Mouse (Mus musculus) ES-Bruce4 (cell line): ENCODE measurements at regions not wholly inside any gene's neighbourhood (a gene's known extent, or its start where the extent isn't known, plus 50 kb on each side); places are given as distances from the start of the nearest gene placed in this dataset.
A peak's percentile ranks its signal among the peaks of the same experiment; 100 is the strongest.

Experiments used
- H3K27ac ChIP-seq: 2 replicates; pipeline ENCODE4 v1.5.1; 2012; ENCODE audit warnings: low read length, inconsistent platforms; ENCODE audit not compliant: insufficient read depth
- H3K27me3 ChIP-seq: 2 replicates; pipeline ENCODE4 v1.6.1; 2012; ENCODE audit warnings: mild to moderate bottlenecking, low read length, inconsistent platforms; ENCODE audit not compliant: control insufficient read depth, poor library complexity, insufficient read depth, severe bottlenecking
- H3K36me3 ChIP-seq: 2 replicates; pipeline ENCODE4 v1.6.1; 2012; ENCODE audit warnings: inconsistent platforms, mild to moderate bottlenecking, low read length, moderate library complexity; ENCODE audit not compliant: control insufficient read depth, poor library complexity, insufficient read depth, severe bottlenecking
- H3K4me1 ChIP-seq: one replicate; pipeline ENCODE4 v1.8.1; 2011; ENCODE audit warnings: low read length; ENCODE audit not compliant: control insufficient read depth, insufficient read depth
- H3K4me3 ChIP-seq: 2 replicates; pipeline ENCODE4 v1.5.1; 2011; ENCODE audit warnings: low read depth, mild to moderate bottlenecking, low read length
- H3K9ac ChIP-seq: 2 replicates; pipeline ENCODE4 v1.6.1; 2012; ENCODE audit warnings: low read depth, mild to moderate bottlenecking, inconsistent platforms; ENCODE audit not compliant: poor library complexity, severe bottlenecking
- H3K9me3 ChIP-seq: replicated peaks from 2 replicates; pipeline ENCODE4 v1.6.1; 2012; ENCODE audit warnings: mild to moderate bottlenecking, low read length, inconsistent platforms; ENCODE audit not compliant: control insufficient read depth, poor library complexity, insufficient read depth, severe bottlenecking
- CTCF ChIP-seq: IDR thresholded peaks from one replicate; pipeline ENCODE4 v1.8.1; 2011; ENCODE audit warnings: low read depth, low read length
- EP300 ChIP-seq: IDR thresholded peaks from 2 replicates; pipeline ENCODE4 v1.6.1; 2011; ENCODE audit warnings: low read depth, low read length; ENCODE audit not compliant: insufficient read depth
- POLR2A ChIP-seq: IDR thresholded peaks from one replicate; pipeline ENCODE4 v1.8.1; 2011; ENCODE audit warnings: low read length; ENCODE audit not compliant: insufficient read depth

- Histone ChIP-seq H3K27ac (no peak overlapping the region), H3K9ac (no peak overlapping the region), H3K27me3 (no peaks in the 10 kb centered on the region; the same call in 1 of the 2 replicates), H3K4me1 (no peaks in the 10 kb centered on the region), H3K4me3 (peak overlapping the region; percentile 28), H3K36me3 (no peaks in the 10 kb centered on the region), H3K9me3 (no peaks in the 10 kb centered on the region)
- TF ChIP-seq CTCF: no peak
- TF ChIP-seq EP300: no peak
- TF ChIP-seq POLR2A: no peak
These were observed 120.9 kb upstream of the Lrig3 start for GRCm38 (mm10) chr10:125845014-125845514.

- no peaks in the 10 kb centered on the region for H3K4me1 ChIP-seq
- no peak overlapping the region for H3K27ac ChIP-seq
- no peaks in the 10 kb centered on the region; the same call in 1 of the 2 replicates for H3K27me3 ChIP-seq
- no peak overlapping the region for H3K9ac ChIP-seq
- no peaks in the 10 kb centered on the region for H3K36me3 ChIP-seq
- TF ChIP-seq CTCF (no peak), POLR2A (no peak), EP300 (no peak)
- H3K9me3 ChIP-seq: no peaks in the 10 kb centered on the region
- H3K4me3 ChIP-seq: no peak overlapping the region
These were observed 115.6 kb upstream of the Lrig3 start for GRCm38 (mm10) chr10:125850370-125850769.

- Histone ChIP-seq H3K36me3 (no peaks in the 10 kb centered on the region), H3K9ac (no peak overlapping the region), H3K9me3 (no peaks in the 10 kb centered on the region; the same call in 1 of the 2 replicates), H3K4me3 (no peak overlapping the region), H3K27me3 (no peaks in the 10 kb centered on the region; the same call in 1 of the 2 replicates), H3K4me1 (no peaks in the 10 kb centered on the region), H3K27ac (no peak overlapping the region)
- TF ChIP-seq EP300: no peak
- no peak for TF ChIP-seq CTCF
- no peak for TF ChIP-seq POLR2A
These were observed 104.2 kb upstream of the Lrig3 start for GRCm38 (mm10) chr10:125861734-125862133.

GRCm38 (mm10) chr10:125866346-125866745, 99.6 kb upstream of the Lrig3 start:
- Histone ChIP-seq H3K36me3 (no peaks in the 10 kb centered on the region), H3K27ac (no peak overlapping the region), H3K9ac (no peak overlapping the region)

GRCm38 (mm10) chr10:125884563-125884962, 81.4 kb upstream of the Lrig3 start:
- H3K27ac ChIP-seq: no peak overlapping the region
- no peak overlapping the region for H3K4me3 ChIP-seq
- no peaks in the 10 kb centered on the region for H3K9me3 ChIP-seq
- H3K9ac ChIP-seq: no peak overlapping the region
- H3K36me3 ChIP-seq: no peaks in the 10 kb centered on the region
- H3K4me1 ChIP-seq: no peaks in the 10 kb centered on the region
- TF ChIP-seq CTCF (no peak), POLR2A (no peak), EP300 (no peak)
- H3K27me3 ChIP-seq: no peaks in the 10 kb centered on the region

More at GRCm38 (mm10) chr10:125866346-125866745, 99.6 kb upstream of the Lrig3 start:
- Histone ChIP-seq H3K4me1 (no peaks in the 10 kb centered on the region), H3K27me3 (no peaks in the 10 kb centered on the region; the same call in 1 of the 2 replicates), H3K4me3 (no peak overlapping the region), H3K9me3 (no peaks in the 10 kb centered on the region; the same call in 1 of the 2 replicates)
- TF ChIP-seq EP300: no peak
- TF ChIP-seq POLR2A: no peak
- TF ChIP-seq CTCF: no peak

GRCm38 (mm10) chr10:125885796-125886195, 80.2 kb upstream of the Lrig3 start:
- Histone ChIP-seq H3K27ac (no peak overlapping the region), H3K27me3 (no peaks in the 10 kb centered on the region), H3K4me3 (no peak overlapping the region), H3K4me1 (no peaks in the 10 kb centered on the region), H3K36me3 (no peaks in the 10 kb centered on the region), H3K9ac (no peak overlapping the region), H3K9me3 (no peaks in the 10 kb centered on the region)
- no peak for TF ChIP-seq POLR2A
